In the genomic region with DNA sequence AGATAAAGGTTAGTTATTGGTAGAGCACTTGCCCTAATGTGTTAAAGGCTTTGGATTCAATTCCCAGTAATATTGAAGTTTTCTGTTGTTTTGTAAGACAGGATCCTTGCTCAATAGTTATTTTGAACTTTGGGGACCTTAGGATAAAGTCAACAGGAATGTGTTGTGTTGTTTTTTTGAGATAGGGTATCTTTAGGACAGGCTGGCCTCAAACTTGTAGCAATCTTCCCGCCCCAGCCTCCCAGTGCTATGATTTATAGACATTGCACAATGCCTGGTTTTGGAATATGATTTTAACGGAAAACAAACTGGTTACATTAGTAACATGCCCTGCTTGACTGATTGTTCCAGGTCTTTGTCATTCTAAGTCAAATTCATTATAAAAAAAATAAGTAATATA, we compare ENCODE assay signal across 22 mouse cellular contexts. TPM values are rescaled to one million over a fixed set of nuclear protein-coding genes. Genes with fewer than 3 reads are reported as not detected.
DNase-seq lines count a peak whose midpoint lies in the region; TF ChIP-seq lines count a peak whose summit lies in the region.
"Had no signal": no experiment of that assay in that cellular context is flagged by ENCODE, and none has a peak within 500 bp of the region (broad histone marks: within the 10 kb centered on the region; RNA-seq: fewer than 3 reads in every experiment).

No protein-coding gene starts in this region.

- no peak overlapping the region for H3K4me3 ChIP-seq in lung, adult 2 months (replicated peaks; ENCODE audit: extremely low read depth, low read depth, low read length)
- H3K4me3 ChIP-seq: embryonic facial prominence, embryonic 15.5 days; forebrain, embryonic 15.5 days; heart, embryonic 10.5 days; layer of hippocampus, adult 2 months; liver, embryonic 13.5 days; lung, embryonic 15.5 days; midbrain, embryonic 10.5 days; stomach, embryonic 15.5 days had no signal

- WGBS in lung, adult 2 months: 81% methylated on average over 2 of the region's 2 CpGs

- DNase-seq in adrenal gland, adult 2 months: peak; percentile 59
- no peak for DNase-seq in adrenal gland, postnatal 25 days
- DNase-seq in heart, adult 9 months (ENCODE audit: low spot score in 2 of 2): peak; percentile 43 to 57
- DNase-seq in heart, postnatal 36 days: no peak
- peak; percentile 37 for DNase-seq in lung, postnatal 25 days (ENCODE audit: low spot score)
- no peak for DNase-seq in lung, adult 2 months
- DNase-seq in adrenal gland, postnatal 36 days: peak; percentile 26 to 28
- DNase-seq: cerebellum, adult 11 months; cerebellum, adult 9-11 months; gastrocnemius, postnatal 14 days; kidney, postnatal 10 days; liver, embryonic 13.5 days; thymus, adult 2 months; thymus, postnatal 4 days had no signal

- TF ChIP-seq POLR2A in lung, adult 2 months (IDR thresholded peaks at IDR 0.05; ENCODE audit: borderline replicate concordance, extremely low read depth, low read depth, low read length): no peak

- no peaks in the 10 kb centered on the region for H3K4me1 ChIP-seq in lung, adult 2 months (ENCODE audit: control insufficient read depth, insufficient read depth, low read length)
- H3K4me1 ChIP-seq: embryonic facial prominence, embryonic 15.5 days; forebrain, embryonic 15.5 days; liver, embryonic 13.5 days; lung, embryonic 15.5 days; stomach, embryonic 15.5 days had no signal

- TF ChIP-seq CTCF in lung, adult 2 months (IDR thresholded peaks at IDR 0.05; ENCODE audit: insufficient read depth, low read length): no peak

- intact Hi-C loops in heart, postnatal 36 days (cut with DNase I): no loop called here

RNA-seq across cellular contexts. Expression of a gene that starts 28.8 kb away (rescaled TPM):
- total RNA-seq in adrenal gland, adult 2 months (2021): 1 to 10 TPM; 1.8 to 2.4 TPM
- not detected in 2 replicates for polyA plus RNA-seq in adrenal gland, adult 2 months (2012; rRNA removed)
- total RNA-seq in adrenal gland, postnatal 25 days (2021): 0.88 and 0.90 TPM in 2 replicates
- total RNA-seq in heart, postnatal 36 days (2021): 1 to 10 TPM; 1.1 to 1.8 TPM
- polyA plus RNA-seq in lung, adult 2 months (2012; rRNA removed): 0.08 and 0.30 TPM in 2 replicates
- total RNA-seq in adrenal gland, postnatal 36 days (2021): under 1 TPM; 0.60 to 0.92 TPM
- total RNA-seq: common myeloid progenitor, adult 5-6 weeks had no signal
- polyA plus RNA-seq: liver, embryonic 13.5 days had no signal

RNA-seq across cellular contexts. Expression of a gene that starts 45.7 kb away (rescaled TPM):
- total RNA-seq in adrenal gland, adult 2 months (2021): 100 to 1,000 TPM; 106 to 130 TPM
- polyA plus RNA-seq in adrenal gland, adult 2 months (2012; rRNA removed): 3.6 and 4.3 TPM in 2 replicates
- 156 and 173 TPM in 2 replicates for total RNA-seq in adrenal gland, postnatal 25 days (2021)
- total RNA-seq in heart, postnatal 36 days (2021): 10 to 100 TPM; 64.8 to 73.7 TPM
- 4.2 and 7.7 TPM in 2 replicates for polyA plus RNA-seq in lung, adult 2 months (2012; rRNA removed)
- 100 to 1,000 TPM in 1 of 2 experiments, 10 to 100 TPM in 1; 96.7 to 149 TPM for total RNA-seq in adrenal gland, postnatal 36 days (2021)

Comparison
In these comparisons a context has a peak if more than half of its experiments do, and no peak if none do; other contexts are left out.
1. DNase-seq: peak in adrenal gland, adult 2 months (single experiment), heart, adult 9 months (2 of 2), lung, postnatal 25 days (single experiment) and adrenal gland, postnatal 36 days (2 of 2); none in adrenal gland, postnatal 25 days (single experiment), heart, postnatal 36 days (0 of 2) and lung, adult 2 months (single experiment).